Mouse (Mus musculus) kidney, postnatal 0 days (tissue): ENCODE measurements at regions not wholly inside any gene's neighbourhood (a gene's known extent, or its start where the extent isn't known, plus 50 kb on each side); places are given as distances from the start of the nearest gene placed in this dataset.

Experiments used
- ATAC-seq: fragments of 200-750 bp; cut with Nextera tagmentation; replicated peaks from 2 replicates; pipeline ENCODE4 v1.8.0; 2017; ENCODE audit warnings: low read depth, moderate number of reproducible peaks, moderate TSS enrichment, moderate library complexity; ENCODE audit not compliant: low FRiP score
- DNase-seq: peaks from one replicate; pipeline ENCODE4 v3.0.0-alpha.2; 2016; ENCODE audit warnings: low spot score
- H3K27ac ChIP-seq: fragments of 300-500 bp; sonication (generic); 2 replicates; pipeline ENCODE4 v1.5.1; 2014; ENCODE audit warnings: mild to moderate bottlenecking
- H3K27me3 ChIP-seq: fragments of 300-500 bp; sonication (generic); 2 replicates; pipeline ENCODE4 v1.6.1; 2014; ENCODE audit warnings: low read length, mixed read lengths; ENCODE audit not compliant: insufficient read depth
- H3K36me3 ChIP-seq: fragments of 300-500 bp; sonication (generic); 2 replicates; pipeline ENCODE4 v1.6.1; 2014; ENCODE audit warnings: low read length, mixed read lengths; ENCODE audit not compliant: insufficient read depth
- H3K4me1 ChIP-seq: fragments of 300-500 bp; sonication (generic); replicated peaks from 2 replicates; pipeline ENCODE4 v1.6.1; 2014; ENCODE audit warnings: antibody characterized with exemption, low read length, mixed read lengths; ENCODE audit not compliant: insufficient read depth
- H3K4me2 ChIP-seq: fragments of 300-500 bp; sonication (generic); 2 replicates; pipeline ENCODE4 v1.6.1; 2014; ENCODE audit warnings: mild to moderate bottlenecking, low read length, moderate library complexity, mixed read lengths
- H3K4me3 ChIP-seq: fragments of 300-500 bp; sonication (generic); replicated peaks from 2 replicates; pipeline ENCODE4 v1.5.1; 2014; ENCODE audit warnings: low read depth, low read length
- H3K9ac ChIP-seq: fragments of 300-500 bp; sonication (generic); 2 replicates; pipeline ENCODE4 v1.6.1; 2014; ENCODE audit warnings: low read depth, low read length
- H3K9me3 ChIP-seq: fragments of 300-500 bp; sonication (generic); replicated peaks from 2 replicates; pipeline ENCODE4 v1.6.1; 2016; ENCODE audit warnings: low read length, inconsistent platforms, mixed read lengths
- CTCF ChIP-seq: IDR thresholded peaks from 2 replicates; pipeline ENCODE4 v1.5.1; 2016; ENCODE audit warnings: antibody characterized with exemption, low read depth, mild to moderate bottlenecking, moderate library complexity
- WGBS: fragments of 180-500 bp; shearing (Covaris S2); extraction: QIAGEN DNeasy Blood & Tissue Kit; methylation state at CpG from one replicate; pipeline ENCODE4 v1.1.7; 2014; 5-methylcytosine and 5-hydroxymethylcytosine counted together

DNA sequence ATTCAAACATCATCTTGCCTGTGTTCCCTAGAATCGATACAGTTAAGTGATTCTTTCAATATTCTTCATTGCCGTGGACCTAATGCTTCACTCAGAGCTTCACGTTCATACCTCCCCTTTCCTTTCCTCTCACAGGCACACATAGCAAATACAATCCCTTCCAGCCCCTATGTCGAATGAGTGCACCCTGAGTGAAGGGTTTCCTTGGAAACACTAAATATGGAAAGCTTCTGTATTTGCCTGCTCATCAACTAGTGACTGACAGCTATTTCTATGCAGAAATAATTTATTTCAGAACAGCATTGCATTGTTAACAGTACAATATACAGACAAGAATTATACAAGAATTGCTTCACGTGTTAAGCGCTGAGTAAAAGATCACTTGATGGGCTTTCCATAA lies 671.4 kb upstream of the Fbxo33 start:
- 83% methylated on average over 6 of the region's 6 CpGs for WGBS
- no peak for TF ChIP-seq CTCF
- H3K4me3 ChIP-seq, result no peak overlapping the region

More for the DNA sequence above, 671.4 kb upstream of the Fbxo33 start:
- H3K9me3 ChIP-seq, result no peaks in the 10 kb centered on the region; the same call in 1 of the 2 replicates
- H3K4me1 ChIP-seq, result no peaks in the 10 kb centered on the region
- no peak overlapping the region for H3K9ac ChIP-seq
- H3K27me3 ChIP-seq, result no peaks in the 10 kb centered on the region
- H3K27ac ChIP-seq, result no peak overlapping the region
- no peaks in the 10 kb centered on the region for H3K36me3 ChIP-seq
- ATAC-seq (no peak), DNase-seq (no peak)
- no peak overlapping the region for H3K4me2 ChIP-seq
